Mouse (Mus musculus) spleen, adult 2 months (tissue): ENCODE data around the gene Rab30. TPM values are rescaled to one million over a fixed set of nuclear protein-coding genes. Genes with fewer than 3 reads are reported as not detected.
A peak's percentile ranks its signal among the peaks of the same experiment; 100 is the strongest.

Experiments
- DNase-seq, 2 experiments: peaks; one replicate each; pipeline versions ENCODE4 v3.0.0 to v3.0.0-alpha.2; 2012 to 2021; ENCODE audit warnings: low spot score in 2 of 2, low read depth in 1 of 2
- H3K27ac ChIP-seq: fragments of 200-500 bp; 2 replicates; pipeline ENCODE4 v1.5.1; 2012; ENCODE audit warnings: low read length, inconsistent platforms; ENCODE audit not compliant: insufficient read depth
- H3K27me3 ChIP-seq: fragments of 200-500 bp; 2 replicates; pipeline ENCODE4 v1.6.1; 2012; ENCODE audit warnings: mild to moderate bottlenecking, moderate library complexity, low read length, inconsistent platforms; ENCODE audit not compliant: control insufficient read depth, insufficient read depth
- H3K36me3 ChIP-seq: fragments of 200-500 bp; 2 replicates; pipeline ENCODE4 v1.6.1; 2012; ENCODE audit warnings: mild to moderate bottlenecking, low read length, inconsistent platforms; ENCODE audit not compliant: control insufficient read depth, insufficient read depth
- H3K4me1 ChIP-seq: fragments of 200-500 bp; 2 replicates; pipeline ENCODE4 v1.6.1; 2011; ENCODE audit warnings: inconsistent platforms; ENCODE audit not compliant: control insufficient read depth, insufficient read depth, insufficient read length
- H3K4me3 ChIP-seq: fragments of 200-500 bp; 2 replicates; pipeline ENCODE4 v1.5.1; 2011; ENCODE audit warnings: mild to moderate bottlenecking, inconsistent platforms; ENCODE audit not compliant: insufficient read depth, insufficient read length; ENCODE audit errors: extremely low read depth
- CTCF ChIP-seq: fragments of 200-500 bp; IDR thresholded peaks from 2 replicates; pipeline ENCODE4 v1.5.1; 2011; ENCODE audit warnings: mild to moderate bottlenecking, inconsistent platforms; ENCODE audit not compliant: insufficient read depth, insufficient read length, insufficient replicate concordance; ENCODE audit errors: extremely low read depth
- POLR2A ChIP-seq: fragments of 200-500 bp; IDR thresholded peaks from 2 replicates; pipeline ENCODE4 v1.6.1; 2011; ENCODE audit warnings: low read depth, low read length, inconsistent platforms
- WGBS: fragments of 180-500 bp; shearing (Covaris S2); methylation state at CpG from one replicate; pipeline ENCODE4 v1.1.7; 2018; 5-methylcytosine and 5-hydroxymethylcytosine counted together
- polyA plus RNA-seq: library from polyadenylated mRNA; depleted of rRNA; stranded (reverse); fragments of >200 nt; gene quantifications from 2 replicates; pipeline ENCODE4 v1.2.3, GENCODE M21; 2012

Gene Rab30
- polyA plus RNA-seq, 1 experiment, result 4.2 TPM

GRCm38 (mm10) chr7:92803191-92803590, 61.8 kb downstream of the Rab30 start:
- no peaks in the 10 kb centered on the region for H3K27me3 ChIP-seq
- DNase-seq, result no peak
- no peaks in the 10 kb centered on the region for H3K36me3 ChIP-seq
- H3K4me3 ChIP-seq, result no peak overlapping the region
- H3K4me1 ChIP-seq, result no peaks in the 10 kb centered on the region; the same call in 1 of the 2 replicates
- no peak for TF ChIP-seq POLR2A
- TF ChIP-seq CTCF, result no peak
- WGBS, result 89% methylated on average over 1 of the region's 1 CpGs
- no peak overlapping the region for H3K27ac ChIP-seq

DNA sequence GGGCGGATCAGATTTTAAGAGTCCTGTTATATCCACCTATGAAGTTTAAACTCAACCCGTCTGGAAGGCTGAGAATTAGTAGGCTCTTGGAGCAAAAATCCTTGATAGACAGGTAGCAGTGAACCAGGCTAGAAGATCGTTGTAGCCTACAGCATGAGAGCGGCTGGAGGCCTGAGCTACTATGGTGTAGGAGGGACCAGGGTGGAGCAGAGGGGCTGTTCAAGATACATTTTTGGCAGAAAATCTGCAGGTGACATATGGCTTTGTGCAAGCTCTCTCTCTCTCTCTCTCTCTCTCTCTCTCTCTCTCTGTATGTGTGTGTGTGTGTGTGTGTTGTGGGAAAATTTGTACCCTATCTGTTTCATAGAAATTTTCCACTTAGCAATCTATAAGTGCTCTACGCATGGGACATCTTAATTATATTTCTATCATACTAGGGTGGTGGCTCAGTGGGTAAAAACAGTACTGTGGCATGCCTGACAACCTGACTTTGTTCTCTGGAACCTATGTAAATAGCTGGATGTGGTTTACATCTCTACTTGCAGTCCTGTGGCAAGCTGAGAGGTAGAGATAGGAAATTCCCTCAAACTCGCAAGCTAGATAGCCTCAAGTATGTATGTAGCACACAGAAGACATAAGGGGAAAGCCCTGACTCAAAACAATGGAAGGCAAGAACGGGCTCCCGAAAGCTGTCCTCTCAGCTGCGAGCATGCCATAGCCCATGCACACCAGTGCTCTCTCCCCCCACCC, 63.7 kb downstream of the Rab30 start:
- H3K27me3 ChIP-seq, result no peaks in the 10 kb centered on the region
- H3K27ac ChIP-seq, result no peak overlapping the region
- no peaks in the 10 kb centered on the region for H3K36me3 ChIP-seq
- 84% methylated on average over 9 of the region's 9 CpGs for WGBS
- H3K4me3 ChIP-seq, result no peak overlapping the region
- no peaks in the 10 kb centered on the region; the same call in 1 of the 2 replicates for H3K4me1 ChIP-seq
- no peak for TF ChIP-seq POLR2A
- no peak for TF ChIP-seq CTCF
- DNase-seq, result no peak

DNA sequence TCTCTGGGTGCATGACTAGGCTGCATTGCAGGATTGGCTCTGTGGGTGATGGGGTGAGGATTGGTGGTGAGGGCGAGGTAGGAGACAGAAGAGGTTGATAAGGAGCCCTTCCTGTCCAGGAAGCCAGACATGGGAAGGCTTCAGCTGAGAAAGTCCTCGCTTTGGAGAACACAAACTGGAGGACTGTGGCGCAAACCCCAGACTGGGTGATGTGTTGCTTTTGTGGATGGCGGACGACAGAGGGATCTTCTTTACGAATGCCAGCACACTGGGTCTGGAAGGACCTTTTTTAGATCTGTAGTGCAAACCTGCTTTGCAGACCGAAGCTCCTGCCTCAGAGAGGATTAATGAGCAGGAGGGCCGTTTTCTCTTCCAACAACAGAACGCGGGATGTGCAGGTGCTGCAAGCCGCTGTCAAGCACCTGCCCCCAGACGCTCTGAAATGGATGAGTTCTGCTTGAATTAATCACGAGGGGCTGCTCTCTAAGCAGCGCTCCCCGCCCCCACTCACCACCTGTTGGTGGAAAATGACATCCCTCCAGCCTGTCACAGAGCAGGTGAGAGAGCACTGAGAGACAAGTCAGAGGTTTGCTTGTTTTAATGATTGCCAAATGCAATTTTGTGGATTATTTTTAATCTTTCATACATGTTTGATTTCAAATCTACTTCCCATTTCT, 65.2 kb downstream of the Rab30 start:
- DNase-seq, result no peak
- no peaks in the 10 kb centered on the region for H3K27me3 ChIP-seq
- H3K36me3 ChIP-seq, result no peaks in the 10 kb centered on the region
- 63% methylated on average over 15 of the region's 15 CpGs for WGBS
- no peaks in the 10 kb centered on the region; the same call in 1 of the 2 replicates for H3K4me1 ChIP-seq
- no peak for TF ChIP-seq POLR2A
- no peak for TF ChIP-seq CTCF
- H3K27ac ChIP-seq, result no peak overlapping the region
- H3K4me3 ChIP-seq, result no peak overlapping the region

- Histone ChIP-seq H3K4me3 (no peak overlapping the region), H3K27ac (no peak overlapping the region), H3K36me3 (no peaks in the 10 kb centered on the region), H3K4me1 (no peaks in the 10 kb centered on the region; the same call in 1 of the 2 replicates), H3K27me3 (no peaks in the 10 kb centered on the region)
- WGBS, result 79% methylated on average over 4 of the region's 4 CpGs
- DNase-seq, result no peak
- TF ChIP-seq CTCF, result no peak
- TF ChIP-seq POLR2A, result no peak
These were observed 66.1 kb downstream of the Rab30 start for GRCm38 (mm10) chr7:92807482-92807881.

GRCm38 (mm10) chr7:92811667-92812279, 70.4 kb downstream of the Rab30 start:
- 84% methylated on average over 7 of the region's 7 CpGs for WGBS
- Histone ChIP-seq H3K4me1 (peaks cover 5% of the 10 kb centered on the region), H3K27me3 (no peaks in the 10 kb centered on the region), H3K36me3 (no peaks in the 10 kb centered on the region), H3K27ac (no peak overlapping the region), H3K4me3 (no peak overlapping the region)
- TF ChIP-seq CTCF, result no peak
- TF ChIP-seq POLR2A, result no peak
- DNase-seq, result no peak

DNA sequence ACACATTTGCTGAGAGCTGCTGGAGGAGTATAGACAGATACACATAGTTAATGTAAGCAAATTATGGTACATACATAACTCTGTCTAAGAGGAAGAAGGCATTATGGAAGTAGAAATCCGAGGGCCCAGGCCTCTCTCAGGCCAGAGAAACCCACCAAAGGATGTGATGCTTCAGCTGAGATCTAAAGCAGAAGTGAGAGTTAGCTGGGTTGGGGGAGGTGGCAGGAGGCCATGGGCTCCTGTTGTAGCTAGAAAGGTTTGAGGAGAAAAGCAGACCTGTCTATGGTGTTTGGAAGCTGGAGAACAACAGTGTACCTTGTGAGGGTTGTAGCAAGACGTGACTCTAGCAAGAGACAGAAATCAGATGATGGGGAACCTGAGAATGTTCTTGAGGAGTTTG, 75.8 kb downstream of the Rab30 start:
- Histone ChIP-seq H3K36me3 (no peaks in the 10 kb centered on the region), H3K27ac (peak overlapping the region; percentile 82), H3K4me3 (no peak overlapping the region), H3K4me1 (peaks cover 18% of the 10 kb centered on the region), H3K27me3 (no peaks in the 10 kb centered on the region)
- DNase-seq, result peak; percentile 49 to 61
- 30% methylated on average over 2 of the region's 2 CpGs for WGBS
- TF ChIP-seq CTCF (no peak), POLR2A (no peak)

- no peaks in the 10 kb centered on the region for H3K36me3 ChIP-seq
- peak; percentile 15 to 31 for DNase-seq
- H3K27ac ChIP-seq, result peak overlapping the region; percentile 31
- TF ChIP-seq POLR2A, result no peak
- H3K4me1 ChIP-seq, result peaks cover 19% of the 10 kb centered on the region
- H3K4me3 ChIP-seq, result no peak overlapping the region
- 63% methylated on average over 9 of the region's 9 CpGs for WGBS
- no peaks in the 10 kb centered on the region for H3K27me3 ChIP-seq
These were observed 76.5 kb downstream of the Rab30 start for GRCm38 (mm10) chr7:92817886-92818285.
